Mouse (Mus musculus) left cerebral cortex, postnatal 25 days (tissue): ENCODE measurements at regions not wholly inside any gene's neighbourhood (a gene's known extent, or its start where the extent isn't known, plus 50 kb on each side); places are given as distances from the start of the nearest gene placed in this dataset.
"Not testable (repeated sequence)": the region's sequence is repeated elsewhere in the genome, so short reads cannot be mapped to it uniquely, and the experiment has no call there.

Source experiments
- DNase-seq, 2 experiments: peaks; one replicate each; pipeline ENCODE4 v3.0.0; 2022; ENCODE audit warnings: low spot score in 2 of 2, mixed read lengths in 1 of 2
- intact Hi-C: fragments of 180-260 bp; cut with DNase I; formaldehyde crosslinking; loops from one replicate; pipeline ENCODE4 v1.15.1; 2025

- DNase-seq: no peak
- intact Hi-C loops: no loop called here
These were observed 153.7 kb upstream of the Rps6ka3 start for GRCm38 (mm10) chrX:159056462-159056805.

- intact Hi-C loops: no loop called here
- no peak for DNase-seq
These were observed 151.2 kb upstream of the Rps6ka3 start for GRCm38 (mm10) chrX:159058931-159059330.

DNA sequence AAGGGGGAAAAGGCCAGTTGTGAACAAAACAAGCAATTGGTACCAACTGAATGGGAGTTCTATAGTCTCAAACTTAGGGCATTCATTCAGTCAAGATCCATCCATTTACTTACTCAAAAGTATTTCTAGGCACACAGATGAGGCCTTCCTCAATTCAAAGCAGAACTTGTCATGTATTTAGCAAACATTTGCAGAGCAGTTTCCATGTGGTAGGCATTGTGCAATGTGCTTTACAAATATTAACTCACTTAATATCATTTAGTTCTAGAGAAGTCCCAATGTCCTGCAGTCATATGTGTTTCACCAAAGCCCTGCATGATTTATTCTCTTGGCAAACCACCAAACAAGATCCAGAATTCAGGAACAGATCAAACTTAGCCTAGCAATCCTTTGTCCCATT is 148.8 kb upstream of the Rps6ka3 start:
- intact Hi-C loops: no loop called here
- no peak for DNase-seq

DNA sequence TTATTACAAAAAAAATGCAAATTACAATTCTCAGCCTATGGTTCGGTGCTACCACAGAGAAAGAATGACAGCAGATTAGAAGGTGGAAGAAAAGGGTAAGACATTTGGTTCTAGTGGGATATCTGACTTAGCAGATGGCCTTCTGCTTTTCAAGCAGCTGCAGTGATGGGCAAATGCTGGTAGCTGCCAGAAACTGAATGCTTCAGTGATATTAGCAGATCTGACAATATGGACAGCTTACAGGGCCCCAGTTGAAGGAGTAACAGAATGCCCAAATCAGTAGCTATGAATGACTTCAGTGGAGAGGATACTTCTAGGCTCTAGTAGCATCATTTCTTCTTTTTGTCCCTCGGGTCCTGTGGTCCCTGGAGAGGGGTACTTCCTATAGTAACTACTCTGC is 143.9 kb upstream of the Rps6ka3 start:
- intact Hi-C loops: no loop called here
- DNase-seq: no peak

GRCm38 (mm10) chrX:159072647-159073046 is 137.5 kb upstream of the Rps6ka3 start:
- intact Hi-C loops: no loop called here
- DNase-seq: no peak

GRCm38 (mm10) chrX:159073533-159073932 is 136.6 kb upstream of the Rps6ka3 start:
- intact Hi-C loops: no loop called here
- no peak for DNase-seq

DNA sequence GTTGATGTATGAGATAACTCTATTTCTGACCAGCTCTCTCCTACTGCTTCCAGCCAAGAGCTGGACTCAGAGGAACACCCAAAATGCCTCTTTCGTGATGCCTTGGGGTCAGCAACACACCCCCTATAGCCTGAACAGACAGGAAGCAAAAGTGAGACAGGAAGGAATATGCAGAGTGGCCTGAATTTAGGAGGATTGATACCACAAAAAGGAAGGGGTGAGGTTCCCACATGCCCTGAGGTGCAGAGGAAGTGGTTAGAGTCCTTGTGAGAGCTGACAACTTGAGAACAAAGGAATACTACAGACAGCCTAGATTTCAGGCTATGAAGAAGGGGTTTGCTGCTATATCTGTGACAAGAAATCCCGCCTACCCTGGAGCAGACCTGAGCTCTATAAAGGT is 129.6 kb upstream of the Rps6ka3 start:
- intact Hi-C loops: no loop called here
- DNase-seq: no peak

- intact Hi-C loops, DNase-seq: not testable (repeated sequence)
These were observed 99.5 kb upstream of the Rps6ka3 start for GRCm38 (mm10) chrX:159110651-159111050.

DNA sequence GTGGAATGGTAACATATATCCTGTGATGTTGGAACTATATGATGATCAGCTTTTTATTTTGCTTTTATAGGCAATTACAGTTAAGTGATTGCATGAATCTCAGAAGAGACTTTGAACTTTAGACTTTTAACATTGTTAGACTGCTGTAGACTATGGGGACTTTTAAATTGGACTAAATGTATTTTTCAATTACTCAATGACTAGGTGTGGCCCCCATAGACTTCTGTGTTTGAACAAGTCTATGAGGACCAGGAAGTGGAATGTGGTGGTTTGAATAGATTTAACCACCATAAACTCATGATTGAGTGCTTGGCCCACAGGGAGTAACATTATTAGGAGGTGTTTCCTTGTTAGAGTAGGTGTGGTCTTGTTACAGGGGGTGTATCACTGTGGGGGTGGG is 93.9 kb upstream of the Rps6ka3 start:
- intact Hi-C loops: no loop called here
- no peak for DNase-seq

DNA sequence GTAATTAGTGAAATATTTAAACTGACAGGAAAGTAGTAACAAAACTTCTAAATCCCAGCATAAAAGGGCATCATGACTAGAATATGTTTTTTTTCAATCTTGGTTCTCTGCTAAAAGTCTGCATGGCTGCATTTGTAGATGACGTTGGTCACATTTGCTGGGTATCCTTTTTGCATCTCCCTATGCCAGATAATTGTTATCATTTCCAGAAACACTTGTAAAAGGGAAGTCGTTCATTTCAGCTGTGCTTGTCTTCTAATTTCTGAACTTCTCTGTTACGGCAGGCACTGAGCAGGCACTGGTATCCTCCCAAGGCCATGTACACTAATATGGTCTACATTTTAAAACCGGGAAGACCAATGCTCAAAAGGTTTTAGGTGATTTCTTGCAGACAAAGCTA is 69.6 kb upstream of the Rps6ka3 start:
- intact Hi-C loops: no loop called here
- DNase-seq: no peak

GRCm38 (mm10) chrX:159143278-159143677 is 66.8 kb upstream of the Rps6ka3 start:
- DNase-seq: no peak
- intact Hi-C loops: no loop called here

DNA sequence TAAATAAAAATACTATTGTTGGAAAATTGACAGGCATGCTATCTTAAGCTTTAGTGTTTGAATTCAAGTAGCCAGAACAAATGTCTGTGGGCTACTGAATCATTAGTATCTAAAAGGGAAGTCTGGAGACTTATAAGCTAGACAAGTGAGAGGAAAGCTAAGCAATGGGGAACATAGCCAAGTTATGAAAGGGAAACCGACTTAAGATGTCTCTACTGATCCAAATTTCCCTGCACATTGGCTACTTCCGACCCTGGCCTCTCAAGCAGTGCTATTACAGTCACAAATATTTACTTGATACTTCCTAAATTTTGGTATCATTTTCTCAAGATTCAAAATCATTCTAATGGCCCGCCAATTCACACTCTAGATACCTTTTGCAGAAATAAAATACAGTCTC is 65.4 kb upstream of the Rps6ka3 start:
- no peak for DNase-seq
- intact Hi-C loops: no loop called here

GRCm38 (mm10) chrX:159145212-159145611 is 64.9 kb upstream of the Rps6ka3 start:
- DNase-seq: no peak
- intact Hi-C loops: no loop called here

- DNase-seq: peak in 1 of 2 experiments; percentile 14
- intact Hi-C loops: loop anchor here (5.0 to 10.0 kb wide), 2 partner anchors 57 to 99 kb away; partner anchors contain the start of gene Rps6ka3
These were observed 54.3 kb upstream of the Rps6ka3 start for GRCm38 (mm10) chrX:159155786-159156185.

DNA sequence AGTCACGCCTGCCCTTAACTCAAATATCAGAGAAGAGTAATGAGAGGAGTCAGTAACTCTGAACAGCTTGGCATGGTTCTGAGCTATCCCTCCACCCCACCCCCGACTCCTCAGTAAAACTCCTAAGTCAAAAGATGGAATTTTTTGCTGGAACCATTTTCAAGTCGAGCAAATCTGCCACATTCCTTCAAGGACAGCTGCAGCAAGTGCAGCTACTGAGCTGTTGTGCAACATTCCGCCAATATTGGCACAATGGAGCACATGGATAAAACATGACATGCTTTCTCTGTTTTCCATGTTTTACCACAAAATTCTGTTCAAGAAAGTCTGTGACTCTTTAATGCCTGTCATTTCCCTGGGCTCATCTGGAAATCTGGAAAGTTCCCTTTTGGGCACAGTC is 53.1 kb upstream of the Rps6ka3 start:
- DNase-seq: peak in 1 of 2 experiments; percentile 8
- intact Hi-C loops: loop anchor here (5.0 to 10.0 kb wide), 2 partner anchors 55 to 98 kb away; partner anchors contain the start of gene Rps6ka3

GRCm38 (mm10) chrX:159159727-159160126 is 50.4 kb upstream of the Rps6ka3 start:
- intact Hi-C loops: loop anchor here (5.0 to 10.0 kb wide), 2 partner anchors 53 to 95 kb away; partner anchors contain the start of gene Rps6ka3
- no peak for DNase-seq
